Mouse (Mus musculus) cerebral cortex, adult 2 months (tissue): ENCODE data around the gene Lpxn.

Experiments used
- WGBS: fragments of 180-500 bp; shearing (Covaris S2); methylation state at CpG from one replicate; pipeline ENCODE4 v1.1.7; 2018; 5-methylcytosine and 5-hydroxymethylcytosine counted together

Gene Lpxn

GRCm38 (mm10) chr19:12795511-12796327, at the start of gene Lpxn, which contains the start of gene Zfp91:
Gene Lpxn (plus strand): TSS chr19:12796193.
Gene Zfp91 (minus strand): TSS chr19:12796126.
- under 1% methylated on average over 65 of the region's 76 CpGs for WGBS

- WGBS: 64% methylated on average over 3 of the region's 3 CpGs
These were observed 39.7 kb upstream of the Lpxn start for GRCm38 (mm10) chr19:12756286-12756685.

GRCm38 (mm10) chr19:12758936-12759478, 37.0 kb upstream of the Lpxn start:
- WGBS: 98% methylated on average over 1 of the region's 1 CpGs

- 43% methylated on average over 2 of the region's 2 CpGs for whole genome bisulfite sequencing
These were observed 36.3 kb upstream of the Lpxn start for GRCm38 (mm10) chr19:12759656-12760055.

- WGBS: 62% methylated on average over 2 of the region's 2 CpGs
These were observed 33.5 kb upstream of the Lpxn start for GRCm38 (mm10) chr19:12762212-12763130.

- 70% methylated on average over 7 of the region's 7 CpGs for WGBS
These were observed 30.7 kb upstream of the Lpxn start, which contains the start of gene Cntf for GRCm38 (mm10) chr19:12765308-12765707. Gene Cntf (minus strand): TSS chr19:12765632.

- WGBS: 49% methylated on average over 5 of the region's 5 CpGs
These were observed 25.1 kb upstream of the Lpxn start for GRCm38 (mm10) chr19:12770888-12771287.

GRCm38 (mm10) chr19:12786803-12787395, 9.1 kb upstream of the Lpxn start:
- WGBS: 43% methylated on average over 2 of the region's 2 CpGs

- WGBS: 35% methylated on average over 4 of the region's 4 CpGs
These were observed 8.3 kb upstream of the Lpxn start for GRCm38 (mm10) chr19:12787721-12788120.

- WGBS: under 1% methylated on average over 39 of the region's 39 CpGs
These were observed 1.6 kb upstream of the Lpxn start for GRCm38 (mm10) chr19:12794056-12795044.

- 1% methylated on average over 41 of the region's 63 CpGs for WGBS
These were observed 883 bp upstream of the Lpxn start for GRCm38 (mm10) chr19:12795110-12795509.

- under 1% methylated on average over 29 of the region's 29 CpGs for WGBS
These were observed 437 bp downstream of the Lpxn start for GRCm38 (mm10) chr19:12796328-12796931.

- WGBS: under 1% methylated on average over 7 of the region's 7 CpGs
These were observed 1.1 kb downstream of the Lpxn start for GRCm38 (mm10) chr19:12797071-12797470.

- WGBS: 71% methylated on average over 4 of the region's 4 CpGs
These were observed 2.4 kb downstream of the Lpxn start for GRCm38 (mm10) chr19:12798404-12798803.

- WGBS: 83% methylated on average over 3 of the region's 3 CpGs
These were observed 3.1 kb downstream of the Lpxn start for GRCm38 (mm10) chr19:12799081-12799480.

- 85% methylated on average over 2 of the region's 2 CpGs for WGBS
These were observed 4.6 kb downstream of the Lpxn start for GRCm38 (mm10) chr19:12800621-12801020.

GRCm38 (mm10) chr19:12801046-12801445, 5.1 kb downstream of the Lpxn start:
- 43% methylated on average over 3 of the region's 3 CpGs for WGBS

GRCm38 (mm10) chr19:12802830-12803229, 6.8 kb downstream of the Lpxn start:
- WGBS: 44% methylated on average over 3 of the region's 3 CpGs

- WGBS: 90% methylated on average over 1 of the region's 1 CpGs
These were observed 8.2 kb downstream of the Lpxn start for GRCm38 (mm10) chr19:12804237-12804636.

- 78% methylated on average over 3 of the region's 3 CpGs for WGBS
These were observed 9.7 kb downstream of the Lpxn start for GRCm38 (mm10) chr19:12805730-12806129.
